Mouse (Mus musculus) granulocyte monocyte progenitor cell, adult 5-6 weeks (primary cell): Measurements from ENCODE around the gene Slc6a18. TPM values are rescaled to one million over a fixed set of nuclear protein-coding genes. Genes with fewer than 3 reads are reported as not detected.

Source experiments
- ATAC-seq: replicated peaks from 2 replicates; pipeline ENCODE4 v1.8.0; 2016; ENCODE audit warnings: mild to moderate bottlenecking, moderate TSS enrichment, inconsistent platforms; ENCODE audit not compliant: poor library complexity, severe bottlenecking
- total RNA-seq, 2 experiments: library from RNA; stranded (forward) in 1 of 2; stranded (reverse) in 1 of 2; fragments of 200-712, 200-1000 nt in 1 of 2; fragments of >200 nt in 1 of 2; fragmentation: Nextera tagmentation in 1 of 2; gene quantifications; 2 replicates each; pipeline ENCODE4 v1.2.3; 2014 to 2017

Slc6a18 gene
- total RNA-seq, 2 experiments from 2014 or later, result not detected

DNA sequence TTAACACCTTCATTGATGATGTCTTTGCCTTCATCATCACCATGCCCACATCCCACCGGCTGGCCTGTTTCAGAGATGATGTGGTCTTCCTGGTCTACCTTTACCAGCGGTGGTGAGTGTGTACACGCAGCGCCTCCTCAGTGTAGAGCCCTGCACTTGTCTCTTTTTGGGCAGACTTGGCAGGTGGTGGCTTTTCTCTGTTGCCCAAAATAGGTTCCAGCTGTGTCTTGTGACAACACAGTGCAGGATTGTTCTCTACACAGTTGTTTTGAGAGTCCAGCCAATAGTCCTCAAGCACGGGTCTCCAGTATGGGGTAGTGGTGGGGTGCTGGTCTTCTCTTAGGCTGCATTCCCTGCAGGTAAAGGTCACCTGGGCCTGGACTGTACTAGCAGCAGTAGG, 59.4 kb downstream of the Slc6a18 start:
- no peak for ATAC-seq

Other genes starting within 250 kb of the Slc6a18 start
- gene Lpcat1, start 210.8 kb downstream of the Slc6a18 start, total RNA-seq (2014; fragmentation: Nextera tagmentation), result 16.0 and 19.0 TPM in 2 replicates
- 19.8 and 32.3 TPM in 2 replicates for gene Lpcat1, start 210.8 kb downstream of the Slc6a18 start, total RNA-seq (2017)
- gene Slc6a3, start 141.3 kb downstream of the Slc6a18 start, total RNA-seq (2014; fragmentation: Nextera tagmentation), result not detected in 2 replicates
- not detected in 2 replicates for gene Slc6a3, start 141.3 kb downstream of the Slc6a18 start, total RNA-seq (2017)
- gene Clptm1l, start 74.0 kb downstream of the Slc6a18 start, total RNA-seq (2014; fragmentation: Nextera tagmentation), result 203 and 212 TPM in 2 replicates
- 80.6 and 81.1 TPM in 2 replicates for gene Clptm1l, start 74.0 kb downstream of the Slc6a18 start, total RNA-seq (2017)
- gene Tert, start 51.1 kb downstream of the Slc6a18 start, total RNA-seq (2014; fragmentation: Nextera tagmentation), result 4.5 TPM in 1 of 2 replicates, not detected in the other
- gene Tert, start 51.1 kb downstream of the Slc6a18 start, total RNA-seq (2017), result 2.2 TPM in 1 of 2 replicates, not detected in the other
- gene Slc6a19, start 26.8 kb upstream of the Slc6a18 start, total RNA-seq (2014; fragmentation: Nextera tagmentation), result not detected in 2 replicates
- not detected in 2 replicates for gene Slc6a19, start 26.8 kb upstream of the Slc6a18 start, total RNA-seq (2017)
- gene Slc12a7, start 55.1 kb upstream of the Slc6a18 start, total RNA-seq (2014; fragmentation: Nextera tagmentation), result 3.6 and 8.3 TPM in 2 replicates
- 3.0 and 3.7 TPM in 2 replicates for gene Slc12a7, start 55.1 kb upstream of the Slc6a18 start, total RNA-seq (2017)
- gene Nkd2, start 169.6 kb upstream of the Slc6a18 start, total RNA-seq (2014; fragmentation: Nextera tagmentation), result not detected in 2 replicates
- gene Nkd2, start 169.6 kb upstream of the Slc6a18 start, total RNA-seq (2017), result not detected in 2 replicates